Mouse (Mus musculus) thymus, adult 2 months (tissue): Measurements from ENCODE around the gene Nipal3. TPM values are rescaled to one million over a fixed set of nuclear protein-coding genes. Genes with fewer than 3 reads are reported as not detected.

ENCODE experiments used
- DNase-seq: peaks from one replicate; pipeline ENCODE4 v3.0.0; 2021
- H3K27ac ChIP-seq: fragments of 200-500 bp; 2 replicates; pipeline ENCODE4 v1.5.1; 2012; ENCODE audit warnings: low read length, control low read depth; ENCODE audit not compliant: control insufficient read depth, insufficient read depth
- H3K27me3 ChIP-seq: fragments of 200-500 bp; 2 replicates; pipeline ENCODE4 v1.6.1; 2012; ENCODE audit warnings: mild to moderate bottlenecking, low read length, moderate library complexity, mixed read lengths; ENCODE audit not compliant: control insufficient read depth, insufficient read depth
- H3K36me3 ChIP-seq: fragments of 200-500 bp; 2 replicates; pipeline ENCODE4 v1.6.1; 2012; ENCODE audit warnings: mild to moderate bottlenecking, low read length, moderate library complexity; ENCODE audit not compliant: control insufficient read depth, insufficient read depth
- H3K4me1 ChIP-seq: fragments of 200-500 bp; replicated peaks from 2 replicates; pipeline ENCODE4 v1.6.1; 2012; ENCODE audit warnings: low read length; ENCODE audit not compliant: control insufficient read depth, insufficient read depth
- H3K4me3 ChIP-seq: fragments of 200-500 bp; 2 replicates; pipeline ENCODE4 v1.5.1; 2012; ENCODE audit warnings: mild to moderate bottlenecking, low read length, control low read depth, moderate library complexity; ENCODE audit not compliant: control insufficient read depth, insufficient read depth
- CTCF ChIP-seq: fragments of 200-500 bp; IDR thresholded peaks from 2 replicates; pipeline ENCODE4 v1.5.1; 2012; ENCODE audit warnings: mild to moderate bottlenecking, control low read depth, low read length, moderate library complexity, borderline replicate concordance; ENCODE audit not compliant: control insufficient read depth, poor library complexity, insufficient read depth; ENCODE audit errors: extremely low read depth
- POLR2A ChIP-seq: fragments of 200-500 bp; IDR thresholded peaks from 2 replicates; pipeline ENCODE4 v1.6.1; 2012; ENCODE audit warnings: mild to moderate bottlenecking, low read length, control low read depth, moderate library complexity; ENCODE audit not compliant: control insufficient read depth, poor library complexity, insufficient read depth; ENCODE audit errors: extremely low read depth
- WGBS: fragments of 180-500 bp; shearing (Covaris S2); methylation state at CpG from one replicate; pipeline ENCODE4 v1.1.7; 2018; 5-methylcytosine and 5-hydroxymethylcytosine counted together
- polyA plus RNA-seq: library from polyadenylated mRNA; depleted of rRNA; stranded (reverse); fragments of >200 nt; gene quantifications from 2 replicates; pipeline ENCODE4 v1.2.3, GENCODE M21; 2012

The Nipal3 gene
- polyA plus RNA-seq, 1 experiment: 38.7 TPM

DNA sequence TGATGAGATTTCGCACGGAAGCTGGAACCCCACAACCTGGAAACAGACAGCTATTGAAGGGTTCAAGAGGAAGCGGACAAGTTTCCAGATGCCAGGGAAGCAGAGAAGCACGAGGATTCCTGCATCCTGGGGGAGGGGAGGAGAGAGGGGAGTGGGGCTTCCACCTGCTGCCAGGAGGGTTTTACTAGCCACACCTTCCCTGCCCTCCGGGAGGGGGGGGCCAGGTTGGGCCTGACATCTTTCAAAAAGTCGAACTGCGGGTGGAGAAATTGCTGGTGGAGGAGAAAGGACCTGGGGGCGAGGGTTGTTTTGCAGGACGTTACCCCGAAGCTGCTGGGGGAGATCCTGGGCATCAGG, 61.8 kb downstream of the Nipal3 start:
- DNase-seq: peak; percentile 33
- Histone ChIP-seq H3K27me3 (no peaks in the 10 kb centered on the region), H3K4me3 (peak overlapping the region; percentile 96), H3K27ac (peak overlapping the region; percentile 6), H3K4me1 (peaks cover 45% of the 10 kb centered on the region), H3K36me3 (no peaks in the 10 kb centered on the region)
- no peak for TF ChIP-seq CTCF
- TF ChIP-seq POLR2A: no peak
- 31% methylated on average over 10 of the region's 10 CpGs for WGBS

GRCm38 (mm10) chr4:135429990-135430760, 64.7 kb downstream of the Nipal3 start:
- no peak for TF ChIP-seq POLR2A
- no peak for TF ChIP-seq CTCF
- H3K27me3 ChIP-seq: no peaks in the 10 kb centered on the region
- H3K4me1 ChIP-seq: peaks cover 46% of the 10 kb centered on the region
- 88% methylated on average over 8 of the region's 8 CpGs for WGBS
- no peak overlapping the region for H3K27ac ChIP-seq
- H3K36me3 ChIP-seq: no peaks in the 10 kb centered on the region
- DNase-seq: no peak
- no peak overlapping the region for H3K4me3 ChIP-seq

- Histone ChIP-seq H3K27me3 (no peaks in the 10 kb centered on the region), H3K36me3 (no peaks in the 10 kb centered on the region), H3K27ac (no peak overlapping the region), H3K4me3 (no peak overlapping the region), H3K4me1 (peaks cover 44% of the 10 kb centered on the region)
- WGBS: 47% methylated on average over 4 of the region's 4 CpGs
- no peak for DNase-seq
- TF ChIP-seq POLR2A (no peak), CTCF (no peak)
These were observed 65.5 kb downstream of the Nipal3 start for GRCm38 (mm10) chr4:135429383-135429782.

DNA sequence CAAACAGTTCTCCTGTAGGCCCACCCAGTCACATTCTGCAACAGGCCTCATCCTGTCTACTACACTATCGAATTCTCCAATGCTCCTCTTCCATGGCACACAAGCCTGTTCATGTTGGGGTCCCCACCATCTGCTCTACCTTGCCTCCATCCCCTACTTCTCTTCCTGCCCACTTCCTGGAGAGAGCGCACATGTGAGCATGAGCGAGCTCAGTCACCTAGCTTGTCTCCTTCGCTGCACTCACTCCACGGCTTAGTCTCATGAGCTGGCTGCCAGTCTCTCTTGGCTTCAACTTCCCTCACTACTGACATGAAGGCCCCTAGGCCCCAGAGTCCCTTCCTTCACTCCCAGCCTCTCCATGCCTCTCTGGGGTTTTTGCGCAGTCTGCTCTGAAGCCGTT, 68.3 kb downstream of the Nipal3 start:
- DNase-seq: peak; percentile 24
- Histone ChIP-seq H3K4me1 (peaks cover 31% of the 10 kb centered on the region), H3K4me3 (no peak overlapping the region), H3K36me3 (no peaks in the 10 kb centered on the region), H3K27me3 (no peaks in the 10 kb centered on the region), H3K27ac (peak overlapping the region; percentile 82)
- 34% methylated on average over 7 of the region's 7 CpGs for WGBS
- TF ChIP-seq POLR2A: 0 out of 2 replicates have a peak, but pooled peaks have one; percentile 33
- no peak for TF ChIP-seq CTCF

DNA sequence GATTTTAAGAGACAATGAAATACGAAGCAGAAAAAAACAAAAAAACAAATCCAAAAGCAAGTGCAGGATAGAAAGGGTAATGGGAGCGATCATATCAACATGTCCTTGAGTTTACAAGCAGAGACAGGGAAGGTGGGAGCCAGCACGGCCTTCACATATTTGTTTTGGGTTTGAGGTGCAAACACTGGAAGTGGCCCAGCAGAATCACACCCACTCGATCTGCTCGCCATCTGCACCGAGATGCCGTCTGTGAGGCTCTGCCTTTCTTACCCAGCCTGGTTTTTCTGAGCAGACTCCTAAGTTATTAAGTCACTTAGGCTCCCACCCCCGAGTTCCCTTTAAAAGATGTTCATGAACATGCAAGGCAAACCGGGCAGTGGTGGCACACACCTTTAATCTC, 69.2 kb downstream of the Nipal3 start:
- peaks cover 29% of the 10 kb centered on the region for H3K4me1 ChIP-seq
- no peak overlapping the region for H3K27ac ChIP-seq
- H3K4me3 ChIP-seq: no peak overlapping the region
- DNase-seq: no peak
- TF ChIP-seq POLR2A (no peak), CTCF (no peak)
- no peaks in the 10 kb centered on the region for H3K27me3 ChIP-seq
- whole genome bisulfite sequencing: 91% methylated on average over 9 of the region's 9 CpGs
- H3K36me3 ChIP-seq: no peaks in the 10 kb centered on the region

DNA sequence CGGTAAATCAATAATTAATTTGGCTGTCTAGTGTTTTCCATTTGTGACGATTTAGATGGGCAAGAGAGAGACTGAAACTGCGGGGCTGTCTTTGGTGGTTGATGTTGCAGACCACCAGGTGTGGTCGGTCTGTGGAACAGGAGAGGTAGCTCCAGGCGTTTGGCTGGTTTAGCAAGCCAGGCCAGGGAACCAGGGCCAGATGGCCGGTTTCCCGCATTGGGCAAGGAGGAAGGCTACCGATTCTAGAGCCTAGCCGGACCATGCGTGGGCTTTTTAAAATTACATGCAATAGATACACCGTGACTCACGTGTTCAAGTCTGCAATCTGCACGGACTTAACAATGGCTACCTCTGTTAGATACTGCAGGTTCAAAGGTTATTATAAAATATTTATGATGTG, 73.9 kb downstream of the Nipal3 start:
- DNase-seq: no peak
- WGBS: 97% methylated on average over 13 of the region's 13 CpGs
- Histone ChIP-seq H3K27ac (no peak overlapping the region), H3K4me3 (no peak overlapping the region), H3K27me3 (no peaks in the 10 kb centered on the region), H3K4me1 (peaks cover 10% of the 10 kb centered on the region), H3K36me3 (peaks cover 6% of the 10 kb centered on the region; the same call in 1 of the 2 replicates)
- TF ChIP-seq POLR2A (no peak), CTCF (no peak)
